Mouse (Mus musculus): ENCODE data around the gene Itga1. TPM values are rescaled to one million over a fixed set of nuclear protein-coding genes. Genes with fewer than 3 reads are reported as not detected.

Gene Itga1
- total RNA-seq, 4 experiments from 2014 or later = 5.5 to 6.9 (median 6.5) TPM

DNA sequence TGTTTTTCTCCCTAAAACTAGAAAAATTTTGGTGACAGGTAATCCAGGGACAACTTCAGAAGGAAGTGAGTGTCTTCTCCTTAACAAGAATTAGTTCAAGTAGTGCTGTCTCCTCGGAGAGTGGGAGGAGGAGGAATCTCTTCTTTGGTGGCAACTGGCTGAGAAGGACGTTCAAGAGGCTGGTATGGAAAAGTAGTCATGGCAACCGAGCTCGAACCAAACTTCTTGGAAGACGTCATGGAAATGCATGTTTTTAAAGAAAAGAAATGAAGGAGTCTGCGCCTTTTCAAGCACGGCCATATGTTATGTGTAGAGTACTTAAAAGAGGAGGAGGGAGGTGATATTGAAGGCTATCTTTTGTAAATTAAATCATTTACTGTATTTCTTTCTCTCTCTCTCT lies 49.2 kb downstream of the Itga1 start:
- DNase-seq (ENCODE audit: low spot score in 2 of 2) = no peak

DNA sequence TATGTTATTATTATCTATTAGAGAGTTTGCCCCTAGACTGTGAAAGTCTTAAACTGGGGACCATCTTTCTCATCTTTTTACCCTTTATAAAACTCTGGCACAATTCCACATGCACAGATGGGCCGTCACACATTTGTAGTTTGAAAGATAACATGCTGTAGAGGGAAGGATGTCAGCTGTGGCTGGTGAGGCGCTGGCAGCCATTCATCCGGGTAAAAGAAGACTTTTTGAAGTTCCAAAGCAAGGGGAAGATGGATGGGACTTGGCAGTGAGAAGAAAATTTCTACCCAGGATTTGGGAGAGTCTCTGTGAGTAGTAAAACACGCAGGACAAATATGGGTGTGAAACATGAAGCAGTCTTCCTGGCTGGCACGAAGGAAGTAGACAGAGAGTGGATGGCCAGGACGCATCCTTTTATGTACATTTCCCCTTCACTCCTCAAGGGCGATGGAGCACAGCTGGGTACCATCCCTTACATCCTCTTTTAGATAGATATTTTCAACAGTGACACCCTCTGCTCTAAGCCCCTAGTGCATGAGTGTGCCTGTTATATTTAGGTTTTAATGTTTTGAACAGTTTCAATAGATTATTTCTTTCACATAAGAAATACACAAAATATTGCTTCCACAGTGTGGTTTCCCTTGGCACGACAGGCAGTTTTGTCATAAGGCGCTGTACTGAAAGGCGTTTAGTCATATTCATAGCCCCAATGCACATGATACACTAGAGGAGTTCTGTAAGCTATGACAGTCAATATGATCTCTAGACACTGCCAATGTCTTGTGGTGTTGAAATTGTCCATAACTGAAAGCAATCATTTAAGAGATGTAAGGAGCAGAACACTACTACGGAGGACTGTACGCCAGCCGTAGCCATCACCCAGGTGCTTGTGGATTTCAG lies 50.9 kb downstream of the Itga1 start:
- no peak for DNase-seq (ENCODE audit: low spot score in 2 of 2)

DNA sequence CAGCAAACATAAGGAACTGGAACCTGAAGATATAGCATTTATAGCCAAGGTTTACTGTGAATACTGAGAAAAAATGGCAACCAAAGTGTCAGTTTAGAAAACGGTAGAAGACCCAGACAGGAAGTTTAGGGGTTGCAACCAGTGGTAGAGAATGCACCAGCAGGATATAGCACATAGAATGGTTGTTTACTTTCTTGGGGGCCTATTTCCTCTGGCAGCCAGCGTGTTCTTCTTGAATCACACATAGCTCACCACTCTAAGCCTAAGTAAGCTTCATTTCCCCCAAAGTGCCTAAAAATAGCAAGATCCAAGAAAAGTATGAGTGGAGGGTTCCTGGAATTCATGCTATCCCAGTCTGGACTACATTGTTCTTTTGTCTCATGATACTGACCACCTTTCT lies 59.1 kb downstream of the Itga1 start:
- no peak for DNase-seq (ENCODE audit: low spot score in 2 of 2)

DNA sequence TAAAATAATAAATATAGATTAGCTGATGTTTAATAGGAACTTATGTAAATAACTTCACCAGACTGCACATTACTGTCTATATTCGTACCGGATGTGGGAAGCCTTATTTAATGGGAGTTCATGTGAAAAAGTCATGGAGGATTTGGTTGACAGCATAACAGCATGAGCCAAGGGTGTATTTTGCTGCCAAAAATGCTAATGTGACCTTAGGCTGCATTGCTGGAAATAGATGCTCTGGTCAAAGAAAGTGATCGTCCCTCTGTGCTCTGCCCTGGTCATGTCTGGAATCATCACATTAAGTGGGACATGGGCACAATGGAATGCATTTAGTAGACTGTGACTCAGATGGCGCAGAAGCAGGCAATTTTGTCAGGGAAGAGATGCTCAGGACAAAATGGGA lies 64.5 kb downstream of the Itga1 start:
- DNase-seq (ENCODE audit: low spot score in 2 of 2) = no peak

DNA sequence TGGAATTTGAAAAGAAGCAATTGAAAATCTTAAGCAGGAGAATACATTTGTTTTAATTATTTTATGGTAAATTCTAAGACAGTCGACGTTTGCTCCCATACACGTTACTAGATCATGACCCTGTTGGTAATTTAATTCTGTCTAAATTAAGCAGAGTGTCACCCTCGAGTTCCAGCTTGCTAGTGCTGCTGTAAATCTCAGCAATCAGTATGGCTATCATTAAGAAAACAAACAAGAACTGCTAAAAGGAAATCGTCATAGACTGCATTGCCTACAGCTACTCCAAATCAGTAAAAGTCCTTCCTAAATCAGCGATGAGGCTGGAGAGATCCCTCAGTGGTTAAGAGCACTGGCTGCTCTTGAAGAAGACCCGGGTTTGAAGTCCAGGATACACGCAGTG lies 66.4 kb downstream of the Itga1 start:
- DNase-seq (ENCODE audit: low spot score in 2 of 2) = no peak

DNA sequence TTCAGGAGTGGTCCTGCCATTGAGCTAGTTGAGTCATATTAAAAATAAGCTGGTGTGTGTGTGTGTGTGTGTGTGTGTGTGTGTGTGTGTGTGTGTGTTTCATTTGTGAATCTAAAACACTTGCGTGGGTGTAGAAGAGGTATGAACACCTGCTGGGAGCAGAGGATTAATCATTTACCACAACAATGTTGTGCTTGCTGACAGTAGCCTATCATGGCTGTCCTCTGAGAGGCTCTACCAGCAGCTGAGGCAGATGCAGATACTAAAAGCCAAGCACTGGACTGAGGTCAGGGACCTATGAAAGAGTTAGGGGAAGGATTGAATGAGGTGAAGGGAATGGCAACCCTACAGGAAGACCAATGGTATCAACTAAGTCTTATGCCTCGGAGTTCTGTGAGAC lies 68.6 kb downstream of the Itga1 start:
- DNase-seq (ENCODE audit: low spot score in 2 of 2) = no peak

DNA sequence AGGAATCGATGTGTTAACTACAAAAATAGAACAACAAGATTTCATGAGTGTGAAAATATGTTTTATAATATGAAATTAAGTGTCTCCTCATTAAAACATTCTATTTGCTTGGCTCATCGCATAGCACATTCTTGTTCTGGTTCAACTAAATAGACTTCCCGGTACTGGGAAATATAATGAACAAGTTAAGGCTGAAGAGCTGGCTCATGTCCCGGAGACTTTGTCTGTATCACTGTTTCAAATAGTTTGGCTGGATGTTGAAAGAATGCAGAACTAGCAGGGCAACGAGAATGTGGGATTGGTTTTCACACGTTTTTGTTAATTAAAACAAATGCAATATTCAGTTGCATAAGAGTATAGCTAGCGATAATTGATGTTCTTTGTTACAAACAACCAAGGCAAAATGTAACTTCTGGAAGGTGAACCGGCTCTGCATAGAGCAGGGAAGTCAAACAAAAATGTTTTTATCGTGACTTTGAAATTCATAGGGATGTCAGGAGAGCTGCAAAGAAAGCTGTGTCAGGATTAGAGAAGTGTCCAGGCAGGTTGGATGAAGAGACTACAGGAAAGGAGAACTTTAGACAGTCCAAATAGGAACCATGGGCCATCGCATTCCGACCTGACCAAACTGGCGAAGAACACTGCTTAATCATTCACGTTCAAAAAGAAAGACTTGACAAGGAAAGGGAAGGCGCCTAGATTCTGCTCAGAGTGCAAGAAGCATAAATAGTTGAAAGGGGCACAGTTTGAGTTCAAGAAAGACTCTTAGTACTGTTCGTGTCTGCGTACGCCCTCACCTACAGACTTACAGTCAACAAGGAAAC lies 70.4 kb downstream of the Itga1 start:
- DNase-seq (ENCODE audit: low spot score in 2 of 2) = no peak

DNA sequence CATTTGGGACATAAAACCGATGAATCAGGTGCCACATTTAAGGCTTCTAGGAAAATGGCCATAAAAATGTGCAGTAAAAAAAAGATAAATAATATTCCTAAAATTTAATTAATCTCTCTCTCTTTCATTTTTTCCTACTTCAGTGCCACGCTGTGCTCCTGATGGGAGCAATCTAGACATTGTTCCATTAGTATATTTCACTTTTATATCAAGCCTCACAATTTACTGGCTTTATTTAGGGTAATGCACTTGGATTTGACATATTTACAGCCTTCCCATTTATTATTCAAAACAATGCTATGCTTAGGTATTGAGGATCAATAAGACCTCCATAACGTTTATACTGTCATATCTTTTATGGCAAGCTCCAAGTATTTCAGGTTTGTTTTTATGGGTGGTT lies 76.4 kb downstream of the Itga1 start:
- DNase-seq (ENCODE audit: low spot score in 2 of 2) = no peak

DNA sequence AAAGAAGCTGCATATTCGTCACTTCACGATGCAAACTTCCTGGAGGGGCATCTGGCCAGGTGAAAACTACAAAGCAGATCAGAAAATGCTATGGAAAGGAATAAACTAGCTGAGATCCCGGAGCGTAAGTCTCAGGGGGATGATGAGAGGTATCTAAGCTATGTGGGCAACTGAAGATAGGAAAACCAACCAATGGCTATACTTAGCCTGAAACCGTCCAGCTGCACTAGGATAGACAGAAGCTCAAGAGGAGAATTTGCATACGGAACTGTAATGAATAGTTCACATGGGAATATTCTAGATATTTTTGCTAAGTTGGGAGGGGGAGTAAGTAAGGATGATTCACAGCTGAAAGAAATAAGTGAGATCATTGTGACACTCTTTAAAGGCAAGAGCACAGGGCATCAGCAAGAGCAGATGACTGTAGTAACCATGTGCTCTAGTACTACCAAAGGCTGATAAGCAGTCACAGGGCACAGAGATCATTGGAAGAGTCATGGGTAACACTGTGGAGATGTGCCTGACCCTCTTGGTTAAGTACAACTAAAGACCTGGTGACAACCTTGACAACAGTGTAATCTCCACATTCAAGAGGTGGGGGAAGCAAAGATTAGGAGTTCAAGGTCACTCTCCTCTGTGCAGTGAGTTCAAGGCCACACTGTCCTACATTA lies 79.5 kb downstream of the Itga1 start:
- DNase-seq (ENCODE audit: low spot score in 2 of 2) = no peak

DNA sequence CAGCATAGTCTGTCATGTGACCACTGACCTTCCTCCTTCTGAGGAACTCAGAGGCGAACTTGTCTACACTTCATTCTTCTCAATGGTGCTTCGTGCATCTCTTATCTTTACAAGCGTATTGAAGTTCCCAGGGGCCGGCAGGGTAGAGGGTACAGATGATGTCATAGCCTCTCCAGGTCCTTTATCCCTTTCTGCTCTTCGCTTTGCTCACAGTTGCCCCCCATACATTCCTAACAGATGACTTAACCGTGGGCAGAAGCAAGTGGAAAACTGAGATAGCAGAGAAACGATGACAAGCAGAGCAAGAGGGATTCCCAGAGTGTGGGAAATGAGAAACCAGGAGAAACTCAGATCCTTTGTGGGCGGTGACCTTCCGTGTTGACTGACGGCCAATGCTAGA lies 80.4 kb downstream of the Itga1 start:
- no peak for DNase-seq (ENCODE audit: low spot score in 2 of 2)

DNA sequence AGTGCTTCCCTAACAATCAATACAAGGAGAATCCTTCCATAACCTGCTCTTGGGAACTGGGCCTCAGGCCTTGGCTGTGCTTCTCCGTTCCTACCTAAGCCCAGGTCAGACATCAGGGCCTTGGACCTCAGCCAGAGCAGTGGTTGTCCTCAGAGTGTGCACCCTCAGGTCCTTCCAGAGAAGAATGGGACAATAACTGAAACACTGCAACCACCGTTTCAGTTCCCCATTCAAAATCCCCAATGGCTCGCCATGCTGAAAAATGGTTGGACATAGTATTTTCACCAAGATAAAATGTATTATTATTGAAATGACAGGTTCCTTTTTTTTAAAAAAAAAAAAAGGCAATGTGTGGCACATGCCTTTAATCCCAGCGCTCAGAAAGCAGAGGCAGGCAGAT lies 81.0 kb downstream of the Itga1 start:
- DNase-seq (ENCODE audit: low spot score in 2 of 2) = no peak

DNA sequence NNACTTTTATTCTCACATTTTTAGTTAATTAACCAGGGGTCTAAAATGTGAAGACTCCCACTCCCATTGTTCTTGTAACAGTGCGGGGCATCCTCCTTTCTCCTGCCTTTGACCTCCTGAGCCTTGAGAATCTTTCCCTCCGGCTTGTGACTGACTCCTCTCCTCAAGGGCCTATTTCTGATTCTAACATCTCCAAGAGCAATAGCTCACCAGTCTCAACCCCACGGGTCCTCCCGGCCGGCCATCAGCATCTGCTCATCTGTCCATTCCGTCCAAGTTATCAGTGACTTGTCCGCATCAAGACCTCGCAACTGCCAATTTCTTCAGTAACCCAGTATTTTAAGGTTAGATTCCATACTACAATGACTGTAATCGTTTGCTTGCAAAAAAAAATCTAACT lies 84.2 kb downstream of the Itga1 start:
- DNase-seq (ENCODE audit: low spot score in 2 of 2) = no peak

DNA sequence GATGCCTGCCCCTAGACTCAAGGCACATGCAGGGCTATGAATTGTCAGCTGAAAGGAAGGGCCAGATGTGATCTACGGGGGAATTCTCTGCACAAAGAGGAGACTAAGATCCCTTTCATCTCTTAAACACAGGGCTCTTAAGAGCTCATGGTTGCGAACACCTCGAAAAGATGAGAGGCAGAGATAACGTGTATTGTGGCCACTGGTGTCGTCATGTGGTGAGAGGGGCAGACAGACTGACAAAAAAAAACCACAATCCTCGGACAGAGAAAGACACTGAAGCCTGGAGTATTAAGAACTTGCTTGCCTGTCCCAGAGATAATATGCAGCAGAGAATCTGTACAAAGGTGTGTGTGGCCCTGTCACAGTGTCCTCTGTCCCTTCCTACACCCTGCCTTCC lies 90.2 kb downstream of the Itga1 start:
- DNase-seq (ENCODE audit: low spot score in 2 of 2) = no peak

DNA sequence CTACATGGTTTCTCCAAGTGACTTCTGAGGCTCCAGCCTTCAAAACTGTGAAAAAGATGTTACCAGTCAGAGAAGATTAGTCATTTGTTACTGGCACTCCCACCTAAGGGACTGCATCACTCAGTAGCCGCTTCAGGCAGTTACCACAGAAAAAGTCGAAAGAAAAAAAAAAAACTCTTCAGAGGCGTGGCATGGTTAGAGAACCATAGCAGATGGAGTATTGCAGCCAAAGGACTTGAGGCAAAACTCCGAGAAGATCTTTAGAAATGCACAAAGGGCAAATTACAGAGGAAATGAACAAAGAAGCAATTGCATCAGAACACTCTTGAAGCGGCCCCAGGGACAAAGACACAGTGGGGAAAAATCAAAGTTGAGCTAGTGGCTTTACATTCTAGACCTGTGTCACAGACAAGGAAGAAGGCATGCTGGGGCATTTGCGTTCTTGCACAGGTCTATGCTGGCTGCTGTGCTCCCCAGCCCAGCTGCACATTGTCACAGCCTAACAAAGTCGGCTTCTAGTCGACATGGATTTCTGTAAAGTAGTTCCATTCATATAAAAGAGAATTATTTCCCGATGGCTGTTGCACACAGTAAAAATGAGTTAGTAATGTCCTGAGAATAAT lies 95.4 kb downstream of the Itga1 start:
- DNase-seq (ENCODE audit: low spot score in 2 of 2) = no peak

DNA sequence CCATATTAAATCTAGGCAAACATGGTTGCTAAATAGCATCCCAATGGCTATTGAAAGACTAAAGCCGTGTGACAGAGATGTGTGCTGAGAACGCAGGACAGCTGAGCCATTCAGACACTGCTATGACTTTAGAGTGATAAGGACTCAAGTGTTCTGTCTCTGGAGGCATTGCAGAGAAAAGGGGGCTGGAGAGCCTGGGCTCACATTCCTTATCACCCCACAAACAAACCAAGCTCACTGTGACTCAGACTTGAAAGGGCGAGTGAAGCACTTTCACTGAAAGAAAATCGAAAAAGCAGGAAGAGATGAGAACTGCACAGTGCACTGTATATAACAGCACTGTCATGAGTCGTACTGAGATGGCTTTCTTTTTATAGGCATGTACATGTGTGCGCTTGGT lies 96.4 kb downstream of the Itga1 start:
- no peak for DNase-seq (ENCODE audit: low spot score in 2 of 2)

DNA sequence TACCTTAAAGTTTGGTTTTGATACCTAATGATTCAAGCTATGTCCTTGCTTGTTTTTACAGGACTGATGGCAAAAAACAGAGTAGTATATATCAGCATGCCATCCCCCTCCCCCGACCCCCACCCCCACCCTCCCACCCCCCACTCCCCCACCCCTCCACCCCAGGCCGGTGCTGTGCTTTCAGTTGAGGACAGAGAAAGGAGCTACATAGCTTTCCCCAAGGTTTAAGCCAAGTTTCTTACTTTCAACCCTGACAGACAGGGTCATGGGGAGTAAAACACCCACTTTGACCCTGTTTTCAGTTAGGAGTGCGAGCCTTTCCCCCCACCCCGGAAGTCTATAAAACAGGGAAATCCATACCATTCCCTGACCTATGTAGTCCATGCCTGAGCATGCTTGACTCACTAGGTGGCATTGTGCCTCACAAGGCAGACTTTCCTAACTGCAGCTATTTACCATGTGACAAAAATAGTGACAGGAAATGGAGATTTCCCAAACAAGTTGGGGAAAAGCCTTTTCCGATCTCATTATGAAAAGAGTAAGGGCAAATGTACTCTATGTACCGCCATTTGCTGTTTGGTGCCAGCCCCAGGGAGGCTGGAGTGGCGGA lies 98.2 kb downstream of the Itga1 start:
- no peak for DNase-seq (ENCODE audit: low spot score in 2 of 2)

DNA sequence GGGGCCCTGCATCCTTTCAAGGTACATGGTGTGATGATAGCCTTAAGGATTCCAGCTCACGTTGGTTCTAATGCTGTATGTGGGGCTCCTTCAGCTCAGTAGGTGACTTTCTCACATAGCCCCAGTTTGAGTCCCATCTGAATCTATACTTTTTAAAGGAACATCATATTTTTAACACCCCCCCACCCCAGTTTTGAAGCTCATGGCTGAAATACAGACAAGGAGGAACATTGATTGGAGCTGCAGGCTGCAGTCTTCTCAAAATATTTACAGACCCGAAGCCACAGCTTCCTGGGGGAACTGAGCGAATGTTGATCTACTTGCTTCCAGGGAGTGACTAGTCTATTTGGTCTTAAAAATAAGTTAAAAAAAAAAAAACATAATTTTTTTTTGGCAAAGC lies 98.9 kb downstream of the Itga1 start:
- DNase-seq (ENCODE audit: low spot score in 2 of 2) = no peak

DNA sequence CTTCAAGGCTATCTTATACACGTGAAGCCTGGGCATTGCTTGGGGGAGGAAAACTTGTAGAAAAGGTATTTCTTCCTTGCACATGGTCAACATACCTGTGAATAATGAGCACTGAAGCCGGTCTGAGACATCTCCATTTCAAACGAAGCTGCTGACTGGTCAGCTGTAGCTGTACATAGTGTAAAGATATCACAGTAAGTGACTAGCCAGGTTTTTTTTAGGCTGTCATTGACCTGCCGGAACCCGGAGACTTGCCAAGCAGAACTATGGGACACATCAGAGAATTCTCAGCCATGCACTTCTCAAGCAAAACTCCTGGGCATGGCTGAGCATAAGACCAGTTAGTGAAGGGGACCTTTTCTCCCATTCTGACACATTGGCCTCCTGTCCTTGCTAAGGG lies 99.6 kb downstream of the Itga1 start:
- no peak for DNase-seq (ENCODE audit: low spot score in 2 of 2)

DNA sequence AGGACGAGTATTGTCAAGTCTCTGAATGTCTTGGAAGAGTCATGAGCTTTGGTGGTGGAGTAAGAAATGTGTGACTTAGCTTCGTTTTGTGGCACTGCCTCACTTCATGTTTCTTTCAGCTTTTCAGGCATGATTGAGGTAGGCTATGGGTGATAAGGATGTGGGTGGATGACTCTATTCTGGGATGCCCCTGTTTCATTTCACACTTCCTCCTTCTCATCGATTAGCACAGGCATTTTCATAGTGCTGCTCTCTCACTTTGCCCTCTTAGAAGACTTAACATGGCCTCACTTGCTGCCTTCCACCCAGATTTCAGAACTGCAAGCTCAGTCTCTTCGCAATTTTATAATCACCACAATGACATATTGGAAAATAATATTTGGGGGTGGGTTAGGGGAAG lies 102.2 kb downstream of the Itga1 start:
- no peak for DNase-seq (ENCODE audit: low spot score in 2 of 2)

DNA sequence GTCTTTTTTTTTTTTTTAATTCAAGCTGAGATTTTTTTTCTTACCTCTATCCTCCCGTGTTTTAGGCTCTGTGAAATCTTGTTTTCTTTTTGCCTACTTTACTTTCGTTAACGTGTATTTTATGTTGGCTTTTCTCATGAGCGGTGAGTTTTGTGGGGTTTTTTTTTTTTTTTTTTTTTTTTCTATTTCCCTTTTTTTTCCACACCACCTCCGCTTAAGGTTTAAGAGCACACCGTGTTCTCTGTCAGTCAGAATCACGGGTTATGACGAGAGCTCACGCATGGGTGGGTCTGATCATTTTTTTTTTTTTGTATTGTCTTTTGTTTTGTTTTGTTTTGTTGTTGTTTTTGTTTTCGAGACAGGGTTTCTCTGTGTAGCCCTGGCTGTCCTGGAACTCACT lies 103.7 kb downstream of the Itga1 start:
- no peak for DNase-seq (ENCODE audit: low spot score in 2 of 2)

DNA sequence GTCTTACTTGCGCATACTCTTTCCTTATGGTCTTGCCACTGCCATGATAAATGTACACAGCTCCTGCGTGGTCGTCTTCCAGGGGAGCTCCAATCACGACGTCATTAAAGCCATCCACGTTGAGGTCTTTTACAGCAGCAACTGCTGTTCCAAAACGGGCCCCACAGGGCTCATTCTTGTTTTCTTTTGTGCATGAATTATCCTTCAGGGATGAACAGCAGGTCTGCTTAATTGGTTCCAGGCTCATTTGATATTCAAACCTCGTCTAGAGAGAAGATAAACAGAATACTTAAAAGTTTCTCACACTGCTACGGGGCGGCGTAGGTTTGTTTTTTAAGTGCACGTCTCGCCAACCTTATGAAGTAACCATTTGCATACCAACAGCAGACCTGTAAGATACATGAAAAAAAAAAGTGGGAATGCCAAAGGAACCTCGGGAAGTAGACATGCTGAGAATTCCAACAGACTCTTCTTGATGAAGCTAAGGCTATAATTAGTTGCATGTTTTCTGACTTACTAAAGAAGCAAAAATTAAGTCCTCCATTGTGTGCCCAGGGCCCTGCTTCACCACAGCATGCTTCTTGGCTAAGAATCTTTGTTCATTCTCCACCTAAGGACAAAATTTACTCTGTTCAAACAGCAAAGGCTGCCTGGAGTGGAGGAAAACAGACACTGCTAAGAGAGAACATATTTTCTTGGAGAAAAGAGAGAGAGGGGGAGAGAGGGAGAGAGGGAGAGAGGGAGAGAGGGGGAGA lies 109.3 kb downstream of the Itga1 start:
- DNase-seq (ENCODE audit: low spot score in 2 of 2) = no peak

Measured in gastrocnemius, adult 8-10 months (tissue).